Mouse (Mus musculus): ENCODE data around the gene Ankub1.
A peak's percentile ranks its signal among the peaks of the same experiment; 100 is the strongest.

Gene Ankub1

GRCm38 (mm10) chr3:57692719-57693118 is at the start of gene Ankub1:
Ankub1 (minus strand) TSS chr3:57692799.
- no peak for DNase-seq

- DNase-seq = no peak
Observed at GRCm38 (mm10) chr3:57739830-57740229, 47.2 kb upstream of the Ankub1 start.

- peak; percentile 13 for DNase-seq
Observed at GRCm38 (mm10) chr3:57736419-57737095, 44.0 kb upstream of the Ankub1 start.

GRCm38 (mm10) chr3:57735511-57736370 is 43.1 kb upstream of the Ankub1 start, which contains the start of gene Rnf13:
Rnf13 (plus strand) TSS chr3:57736062.
- peak; percentile 98 for DNase-seq

- DNase-seq = no peak
Observed at GRCm38 (mm10) chr3:57732206-57732915, 39.8 kb upstream of the Ankub1 start.

- DNase-seq = no peak
Observed at GRCm38 (mm10) chr3:57714151-57714550, 21.6 kb upstream of the Ankub1 start.

GRCm38 (mm10) chr3:57696779-57697178 is 4.2 kb upstream of the Ankub1 start:
- DNase-seq = peak; percentile 54

GRCm38 (mm10) chr3:57696249-57696648 is 3.6 kb upstream of the Ankub1 start:
- peak; percentile 26 for DNase-seq

- DNase-seq = no peak
Observed at GRCm38 (mm10) chr3:57691772-57692171, 827 bp downstream of the Ankub1 start.

GRCm38 (mm10) chr3:57677786-57678185 is 14.8 kb downstream of the Ankub1 start:
- DNase-seq = no peak

- DNase-seq = no peak
Observed at GRCm38 (mm10) chr3:57674075-57674474, 18.5 kb downstream of the Ankub1 start.

GRCm38 (mm10) chr3:57673586-57673985 is 19.0 kb downstream of the Ankub1 start:
- peak; percentile 20 for DNase-seq

- DNase-seq = peak; percentile 79
Observed at GRCm38 (mm10) chr3:57667054-57667723, 25.4 kb downstream of the Ankub1 start.

GRCm38 (mm10) chr3:57665880-57666279 is 26.7 kb downstream of the Ankub1 start:
- no peak for DNase-seq

- no peak for DNase-seq
Observed at GRCm38 (mm10) chr3:57664682-57665081, 27.9 kb downstream of the Ankub1 start.

GRCm38 (mm10) chr3:57663731-57664130 is 28.9 kb downstream of the Ankub1 start:
- peak; percentile 48 for DNase-seq

GRCm38 (mm10) chr3:57658608-57659007 is 34.0 kb downstream of the Ankub1 start:
- DNase-seq = no peak

GRCm38 (mm10) chr3:57653646-57654045 is 39.0 kb downstream of the Ankub1 start:
- no peak for DNase-seq

GRCm38 (mm10) chr3:57652485-57652884 is 40.1 kb downstream of the Ankub1 start:
- no peak for DNase-seq

GRCm38 (mm10) chr3:57651865-57652259 is 40.7 kb downstream of the Ankub1 start:
- no peak for DNase-seq

- DNase-seq = peak; percentile 91
Observed at GRCm38 (mm10) chr3:57651231-57651864, 41.3 kb downstream of the Ankub1 start, which contains the start of gene Commd2. Commd2 (minus strand) TSS chr3:57651715.

GRCm38 (mm10) chr3:57643191-57643590 is 49.4 kb downstream of the Ankub1 start:
- no peak for DNase-seq

All from kidney, adult 9 months (tissue).